In genomic region chr12:76081557-76082211, GRCm38 (mm10) we compare ENCODE assay signal across 8 mouse cellular contexts.
DNase-seq lines count a peak whose midpoint lies in the region; ATAC-seq lines count a peak whose summit lies in the region.

No protein-coding gene starts in this region.

- no peak overlapping the region; the same call in 1 of the 2 replicates for H3K27ac ChIP-seq in embryonic facial prominence, embryonic 14.5 days (replicated peaks; ENCODE audit: low read depth, low read length)
- H3K27ac ChIP-seq in intestine, embryonic 16.5 days (ENCODE audit: low read length), result peak overlapping the region; percentile 95
- H3K27ac ChIP-seq in liver, embryonic 11.5 days (ENCODE audit: low read depth, low read length), result no peak overlapping the region

- H3K9ac ChIP-seq in embryonic facial prominence, embryonic 14.5 days (ENCODE audit: low read depth, low read length), result peak overlapping the region; percentile 35; the same call in 1 of the 2 replicates
- H3K9ac ChIP-seq in intestine, embryonic 16.5 days (ENCODE audit: low read depth, low read length), result peak overlapping the region; percentile 60
- H3K9ac ChIP-seq in liver, embryonic 11.5 days (ENCODE audit: low read depth, low read length), result no peak overlapping the region

- H3K4me1 ChIP-seq in embryonic facial prominence, embryonic 14.5 days (ENCODE audit: control insufficient read depth, insufficient read depth, low read length), result peaks cover 12% of the 10 kb centered on the region
- peaks cover 8% of the 10 kb centered on the region for H3K4me1 ChIP-seq in intestine, embryonic 16.5 days (ENCODE audit: control insufficient read depth, insufficient read depth, low read length)
- H3K4me1 ChIP-seq in liver, embryonic 11.5 days (replicated peaks; ENCODE audit: control insufficient read depth, insufficient read depth, low read length), result no peaks in the 10 kb centered on the region

- no peaks in the 10 kb centered on the region for H3K27me3 ChIP-seq in embryonic facial prominence, embryonic 14.5 days (replicated peaks; ENCODE audit: control insufficient read depth, insufficient read depth, low read length)
- no peaks in the 10 kb centered on the region for H3K27me3 ChIP-seq in intestine, embryonic 16.5 days (replicated peaks; ENCODE audit: control insufficient read depth, insufficient read depth, low read length)
- H3K27me3 ChIP-seq in liver, embryonic 11.5 days (replicated peaks; ENCODE audit: control insufficient read depth, insufficient read depth, low read length), result peaks cover 10% of the 10 kb centered on the region

- peak; percentile 79 for ATAC-seq in embryonic facial prominence, embryonic 14.5 days (ENCODE audit: low read depth)
- ATAC-seq in intestine, embryonic 16.5 days, result peak; percentile 93
- ATAC-seq in liver, embryonic 11.5 days (replicated peaks; ENCODE audit: low FRiP score), result no peak

- H3K36me3 ChIP-seq in embryonic facial prominence, embryonic 14.5 days (ENCODE audit: control insufficient read depth, insufficient read depth, low read length), result peaks cover 7% of the 10 kb centered on the region
- H3K36me3 ChIP-seq in intestine, embryonic 16.5 days (ENCODE audit: control insufficient read depth, insufficient read depth, low read length), result peaks cover 4% of the 10 kb centered on the region; the same call in 1 of the 2 replicates
- H3K36me3 ChIP-seq in liver, embryonic 11.5 days (ENCODE audit: control insufficient read depth, insufficient read depth, low read length), result no peaks in the 10 kb centered on the region

- H3K4me3 ChIP-seq in embryonic facial prominence, embryonic 14.5 days (ENCODE audit: low read depth, low read length), result peak overlapping the region; percentile 30
- H3K4me3 ChIP-seq in intestine, embryonic 16.5 days (ENCODE audit: low read length), result peak overlapping the region; percentile 43
- no peak overlapping the region for H3K4me3 ChIP-seq in liver, embryonic 11.5 days (ENCODE audit: low read depth, low read length)

- H3K4me2 ChIP-seq in embryonic facial prominence, embryonic 14.5 days (ENCODE audit: low read depth, low read length), result peak overlapping the region; percentile 56
- H3K4me2 ChIP-seq in intestine, embryonic 16.5 days (ENCODE audit: low read depth, low read length), result peak overlapping the region; percentile 66
- H3K4me2 ChIP-seq in liver, embryonic 11.5 days, result peak overlapping the region; percentile 50

- H3K9me3 ChIP-seq in embryonic facial prominence, embryonic 14.5 days (ENCODE audit: control insufficient read depth, low read length), result no peaks in the 10 kb centered on the region
- no peaks in the 10 kb centered on the region for H3K9me3 ChIP-seq in intestine, embryonic 16.5 days (ENCODE audit: control insufficient read depth, low read length)
- H3K9me3 ChIP-seq in liver, embryonic 11.5 days (ENCODE audit: control insufficient read depth, low read length), result no peaks in the 10 kb centered on the region

- peak; percentile 39 for DNase-seq in gastrocnemius, postnatal 25 days
- DNase-seq in gastrocnemius, postnatal 10 days, result no peak
- DNase-seq in adrenal gland, postnatal 14 days, result peak; percentile 48
- peak; percentile 60 for DNase-seq in embryonic facial prominence, embryonic 14.5 days (ENCODE audit: low spot score)
- DNase-seq in liver, embryonic 11.5 days (ENCODE audit: low spot score), result peak; percentile 45
- DNase-seq in right cerebral cortex, postnatal 25 days, result peak; percentile 84
- no peak for DNase-seq in urinary bladder, postnatal 36 days (ENCODE audit: low spot score in 2 of 2)

- 10% methylated on average over 22 of the region's 22 CpGs for WGBS in embryonic facial prominence, embryonic 14.5 days
- 5% methylated on average over 22 of the region's 22 CpGs for WGBS in intestine, embryonic 16.5 days
- 5% methylated on average over 22 of the region's 22 CpGs for WGBS in liver, embryonic 11.5 days

Comparison
In these comparisons a context has a peak if more than half of its experiments do, and no peak if none do; other contexts are left out.
1. DNase-seq: peak in gastrocnemius, postnatal 25 days (single experiment), adrenal gland, postnatal 14 days (single experiment), embryonic facial prominence, embryonic 14.5 days (single experiment), liver, embryonic 11.5 days (single experiment) and right cerebral cortex, postnatal 25 days (single experiment); none in gastrocnemius, postnatal 10 days (single experiment) and urinary bladder, postnatal 36 days (0 of 2).
2. Peak in every context shown above with its lines, with median percentiles within 50 percentile points of each other: H3K4me2 ChIP-seq.